Mouse (Mus musculus): Measurements from ENCODE around the gene Gpm6b.

- TF ChIP-seq CTCF (IDR thresholded peaks at IDR 0.05; ENCODE audit: low read depth), result peak; percentile 73
- no peak for TF ChIP-seq EP300 (IDR thresholded peaks at IDR 0.05; ENCODE audit: low read depth)
Observed at GRCm38 (mm10) chrX:166351790-166352189, 113.1 kb downstream of the Gpm6b start.

Measured in liver, postnatal 0 days (tissue).